Mouse (Mus musculus) heart, adult 2 months (tissue): ENCODE data around the gene Gm20388. TPM values are rescaled to one million over a fixed set of nuclear protein-coding genes. Genes with fewer than 3 reads are reported as not detected.

Source experiments
- DNase-seq, 2 experiments: peaks; one replicate each; pipeline ENCODE4 v3.0.0; 2021
- H3K27ac ChIP-seq: fragments of 200-600 bp; 2 replicates; pipeline ENCODE4 v1.8.1; 2022
- H3K27me3 ChIP-seq: fragments of 200-500 bp; 2 replicates; pipeline ENCODE4 v1.6.1; 2012; ENCODE audit warnings: mild to moderate bottlenecking, low read length, inconsistent platforms, mixed read lengths; ENCODE audit not compliant: control insufficient read depth, insufficient read depth
- H3K36me3 ChIP-seq: fragments of 200-500 bp; 2 replicates; pipeline ENCODE4 v1.6.1; 2012; ENCODE audit warnings: low read length, inconsistent platforms; ENCODE audit not compliant: control insufficient read depth, insufficient read depth
- H3K4me1 ChIP-seq: fragments of 200-500 bp; 2 replicates; pipeline ENCODE4 v1.6.1; 2011; ENCODE audit warnings: low read length; ENCODE audit not compliant: control insufficient read depth, insufficient read depth
- H3K4me3 ChIP-seq: fragments of 200-600 bp; 2 replicates; pipeline ENCODE4 v1.8.1; 2022
- H3K79me2 ChIP-seq: fragments of 200-500 bp; replicated peaks from 2 replicates; pipeline ENCODE4 v1.6.1; 2012; ENCODE audit warnings: mild to moderate bottlenecking, inconsistent platforms, low read length, moderate library complexity, mixed read lengths; ENCODE audit not compliant: control insufficient read depth, insufficient read depth
- H3K9ac ChIP-seq: fragments of 200-500 bp; 2 replicates; pipeline ENCODE4 v1.6.1; 2012; ENCODE audit warnings: low read depth, mild to moderate bottlenecking, control low read depth, inconsistent platforms, low read length, mixed read lengths
- CTCF ChIP-seq: fragments of 200-600 bp; IDR thresholded peaks from 2 replicates; pipeline ENCODE4 v1.8.1; 2022; ENCODE audit warnings: antibody characterized with exemption, mild to moderate bottlenecking, moderate library complexity
- EP300 ChIP-seq: fragments of 200-500 bp; IDR thresholded peaks from 2 replicates; pipeline ENCODE4 v1.6.1; 2011; ENCODE audit warnings: low read depth, low read length, control low read depth; ENCODE audit not compliant: insufficient read depth
- POLR2A ChIP-seq: fragments of 200-500 bp; IDR thresholded peaks from 2 replicates; pipeline ENCODE4 v1.6.1; 2011; ENCODE audit warnings: mild to moderate bottlenecking, low read depth, low read length, control low read depth; ENCODE audit not compliant: insufficient read depth
- WGBS: fragments of 180-500 bp; shearing (Covaris S2); methylation state at CpG from one replicate; pipeline ENCODE4 v1.1.7; 2018; 5-methylcytosine and 5-hydroxymethylcytosine counted together
- intact Hi-C: fragments of 180-260 bp; cut with DNase I; formaldehyde crosslinking; loops from one replicate; pipeline ENCODE4 v1.15.1; 2025
- polyA plus RNA-seq: library from polyadenylated mRNA; depleted of rRNA; stranded (reverse); fragments of >200 nt; gene quantifications from 2 replicates; pipeline ENCODE4 v1.2.3, GENCODE M21; 2012
- total RNA-seq, 2 experiments: library from RNA; stranded (reverse); gene quantifications; 2 replicates each; pipeline ENCODE4 v1.2.3; 2021

Gene Gm20388
- total and polyA plus RNA-seq, 3 experiments, result 1.8 to 32.3 TPM; not detected in 1

GRCm38 (mm10) chr8:122436586-122437125 is 2526.0 kb downstream of the Gm20388 start:
- Histone ChIP-seq H3K4me1 (peaks cover 4% of the 10 kb centered on the region; the same call in 1 of the 2 replicates), H3K27ac (no peak overlapping the region), H3K9ac (no peak overlapping the region), H3K36me3 (no peaks in the 10 kb centered on the region), H3K4me3 (no peak overlapping the region), H3K27me3 (no peaks in the 10 kb centered on the region), H3K79me2 (no peaks in the 10 kb centered on the region)
- TF ChIP-seq POLR2A, result no peak
- TF ChIP-seq EP300, result no peak
- TF ChIP-seq CTCF, result no peak
- 88% methylated on average over 20 of the region's 20 CpGs for WGBS
- peak in 1 of 2 experiments; percentile 14 for DNase-seq
- intact Hi-C loops, result no loop called here

GRCm38 (mm10) chr8:122437708-122438331 is 2527.2 kb downstream of the Gm20388 start:
- peak in 1 of 2 experiments; percentile 16 for DNase-seq
- TF ChIP-seq CTCF (no peak), POLR2A (no peak), EP300 (no peak)
- Histone ChIP-seq H3K4me3 (no peak overlapping the region), H3K79me2 (no peaks in the 10 kb centered on the region), H3K27me3 (no peaks in the 10 kb centered on the region), H3K36me3 (no peaks in the 10 kb centered on the region), H3K9ac (no peak overlapping the region), H3K4me1 (peaks cover 2% of the 10 kb centered on the region; the same call in 1 of the 2 replicates), H3K27ac (no peak overlapping the region)
- intact Hi-C loops, result no loop called here
- 88% methylated on average over 13 of the region's 13 CpGs for WGBS

- Histone ChIP-seq H3K27ac (no peak overlapping the region), H3K4me1 (no peaks in the 10 kb centered on the region), H3K9ac (no peak overlapping the region), H3K27me3 (no peaks in the 10 kb centered on the region), H3K36me3 (no peaks in the 10 kb centered on the region), H3K4me3 (no peak overlapping the region), H3K79me2 (no peaks in the 10 kb centered on the region)
- intact Hi-C loops, result no loop called here
- no peak for DNase-seq
- no peak for TF ChIP-seq POLR2A
- 95% methylated on average over 16 of the region's 16 CpGs for WGBS
Measured at GRCm38 (mm10) chr8:122439336-122439735, 2528.7 kb downstream of the Gm20388 start.

GRCm38 (mm10) chr8:122441326-122441725 is 2530.7 kb downstream of the Gm20388 start:
- Histone ChIP-seq H3K36me3 (no peaks in the 10 kb centered on the region), H3K9ac (no peak overlapping the region), H3K4me1 (peaks cover 2% of the 10 kb centered on the region; the same call in 1 of the 2 replicates), H3K79me2 (no peaks in the 10 kb centered on the region), H3K4me3 (no peak overlapping the region), H3K27me3 (no peaks in the 10 kb centered on the region), H3K27ac (no peak overlapping the region)
- no peak for TF ChIP-seq POLR2A
- TF ChIP-seq CTCF, result no peak
- TF ChIP-seq EP300, result no peak
- WGBS, result 97% methylated on average over 1 of the region's 1 CpGs
- DNase-seq, result no peak
- intact Hi-C loops, result loop anchor here (5.0 kb wide), 2 partner anchors 64 to 159 kb away; partner anchors contain the start of genes Zc3h18 and Zfpm1

GRCm38 (mm10) chr8:122442356-122442755 is 2531.7 kb downstream of the Gm20388 start:
- Histone ChIP-seq H3K4me3 (no peak overlapping the region), H3K4me1 (peaks cover 2% of the 10 kb centered on the region; the same call in 1 of the 2 replicates), H3K27ac (no peak overlapping the region), H3K36me3 (no peaks in the 10 kb centered on the region), H3K27me3 (no peaks in the 10 kb centered on the region), H3K79me2 (no peaks in the 10 kb centered on the region), H3K9ac (no peak overlapping the region)
- intact Hi-C loops, result loop anchor here (5.0 kb wide), 2 partner anchors 65 to 160 kb away; partner anchors contain the start of genes Zc3h18 and Zfpm1
- DNase-seq, result no peak
- TF ChIP-seq EP300 (no peak), CTCF (no peak), POLR2A (no peak)
- WGBS, result 35% methylated on average over 7 of the region's 7 CpGs

- Histone ChIP-seq H3K27me3 (no peaks in the 10 kb centered on the region), H3K4me1 (peaks cover 2% of the 10 kb centered on the region; the same call in 1 of the 2 replicates), H3K27ac (peak overlapping the region; percentile 73), H3K9ac (peak overlapping the region; percentile 60), H3K36me3 (no peaks in the 10 kb centered on the region), H3K4me3 (peak overlapping the region; percentile 78), H3K79me2 (no peaks in the 10 kb centered on the region)
- TF ChIP-seq EP300, result no peak
- under 1% methylated on average over 12 of the region's 12 CpGs for WGBS
- intact Hi-C loops, result loop anchor here (5.0 kb wide), 2 partner anchors 65 to 160 kb away; partner anchors contain the start of genes Zc3h18 and Zfpm1
- no peak for DNase-seq
Measured at GRCm38 (mm10) chr8:122442781-122443180, 2532.1 kb downstream of the Gm20388 start.
